Mouse (Mus musculus) Patski (cell line): Measurements from ENCODE around the gene Park7. TPM values are rescaled to one million over a fixed set of nuclear protein-coding genes. Genes with fewer than 3 reads are reported as not detected.

Experiments
- ATAC-seq: fragments of 100-300 bp; one replicate; pipeline ENCODE4 v1.8.0; 2021
- CTCF ChIA-PET: fragments of 350-600 bp; sonication (Branson Sonifier 250); formaldehyde crosslinking; loops from one replicate; lab custom pipeline; 2022; ENCODE audit warnings: inconsistent platforms; lab: Charles Lee
- POLR2A ChIA-PET: fragments of 350-600 bp; sonication (Branson Sonifier 250); formaldehyde crosslinking; loops from one replicate; lab custom pipeline; 2022; ENCODE audit warnings: antibody characterized with exemption, inconsistent platforms; lab: Charles Lee
- DNase-seq: peaks from one replicate; pipeline ENCODE4 v3.0.0-alpha.2; 2011; ENCODE audit warnings: low read depth, low spot score
- H3K27me3 ChIP-seq: fragments of 371-371 bp; one replicate; pipeline ENCODE4 v1.5.1; 2021
- CTCF ChIP-seq: fragments of 100-300 bp; IDR thresholded peaks from one replicate; pipeline ENCODE4 v1.5.1; 2021
- in situ Hi-C: fragments of 300-500 bp; cut with MboI; formaldehyde crosslinking; loops from 3 replicates; pipeline ENCODE4 v1.11.1; 2018; ENCODE audit warnings: low pct_unique_long_range_greater_than_20kb, mixed read lengths
- polyA plus RNA-seq: library from polyadenylated mRNA; unstranded; gene quantifications from one replicate; pipeline ENCODE4 v1.2.3, GENCODE M21; 2021

The Park7 gene
- polyA plus RNA-seq, 1 experiment from 2014 or later, result 219 TPM

DNA sequence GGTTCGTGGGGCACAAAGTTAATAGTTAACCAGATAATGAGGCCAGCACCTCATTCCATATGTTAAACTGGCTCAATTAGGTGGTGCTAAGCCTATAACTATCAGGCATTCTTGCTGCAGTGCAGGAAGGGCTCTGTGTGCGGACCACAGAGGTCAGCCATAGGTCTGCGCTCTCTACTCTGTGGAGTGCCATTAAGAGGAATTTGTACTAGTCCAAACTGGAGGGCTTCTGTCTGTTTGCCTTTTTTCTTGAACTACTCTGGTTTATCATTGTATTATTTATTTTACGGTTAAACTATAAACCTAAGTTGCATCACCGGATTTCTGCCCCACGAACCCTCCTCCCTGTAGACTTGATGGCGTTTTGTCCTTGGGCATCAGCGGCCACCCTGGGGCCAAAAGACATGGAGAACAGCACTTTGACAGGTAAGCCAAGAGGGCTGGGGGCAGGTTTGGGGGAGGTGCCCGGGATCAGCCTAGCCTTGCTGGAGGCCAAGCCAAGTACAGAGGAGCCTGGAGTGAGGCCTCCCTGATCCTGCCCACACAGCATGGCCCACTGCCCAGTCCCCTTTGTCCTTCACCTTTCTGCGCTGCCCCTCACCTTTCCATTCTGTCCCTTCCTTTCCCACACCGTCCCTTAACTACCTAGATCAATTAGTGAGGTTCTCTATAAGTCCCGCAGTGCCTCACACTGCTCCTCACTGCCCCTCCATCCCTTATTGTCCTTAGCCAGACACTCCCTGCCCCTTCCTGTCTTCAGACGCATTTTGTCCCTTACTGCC lies 60.4 kb downstream of the Park7 start, which contains the start of gene Errfi1:
TSS of gene Errfi1 (plus strand) at position 240 of the 782 bp plus-strand sequence.
- POLR2A ChIA-PET, result interaction anchor here (0.6 to 7.5 kb wide), 5 partner anchors 15 to 368 kb away, joined by 3 to 105 read pairs (median 6); no protein-coding TSS in a partner anchor
- H3K27me3 ChIP-seq, result no peaks in the 10 kb centered on the region
- no peak for TF ChIP-seq CTCF
- DNase-seq, result no peak
- CTCF ChIA-PET, result interaction anchor here (0.7 to 4.2 kb wide), 2 partner anchors 12 to 48 kb away, joined by 3 to 24 read pairs; no protein-coding TSS in a partner anchor
- in situ Hi-C loops, result no loop called here
- ATAC-seq, result peak; percentile 44

GRCm38 (mm10) chr4:150852479-150852878 lies 61.8 kb downstream of the Park7 start:
- ATAC-seq (no peak), DNase-seq (no peak)
- POLR2A ChIA-PET, result no interaction called here

GRCm38 (mm10) chr4:150852045-150852444 lies 62.2 kb downstream of the Park7 start:
- H3K27me3 ChIP-seq, result no peaks in the 10 kb centered on the region
- in situ Hi-C loops, result no loop called here
- no peak for DNase-seq
- ChIA-PET CTCF (interaction anchor here (0.8 to 1.9 kb wide), 3 partner anchors 48 to 144 kb away, joined by 3 to 6 read pairs (median 3); no protein-coding TSS in a partner anchor), POLR2A (no interaction called here)
- no peak for ATAC-seq
- no peak for TF ChIP-seq CTCF

More at GRCm38 (mm10) chr4:150852479-150852878, 61.8 kb downstream of the Park7 start:
- H3K27me3 ChIP-seq, result no peaks in the 10 kb centered on the region
- in situ Hi-C loops, result no loop called here
- CTCF ChIA-PET, result interaction anchor here (1.2 to 1.9 kb wide), 2 partner anchors 54 to 145 kb away, joined by 3 to 6 read pairs; no protein-coding TSS in a partner anchor
- TF ChIP-seq CTCF, result no peak

GRCm38 (mm10) chr4:150850893-150851292 lies 63.3 kb downstream of the Park7 start:
- in situ Hi-C loops, result no loop called here
- no peak for DNase-seq
- no peaks in the 10 kb centered on the region for H3K27me3 ChIP-seq
- POLR2A ChIA-PET, result no interaction called here
- ATAC-seq, result no peak
- CTCF ChIA-PET, result no interaction called here
- TF ChIP-seq CTCF, result no peak

DNA sequence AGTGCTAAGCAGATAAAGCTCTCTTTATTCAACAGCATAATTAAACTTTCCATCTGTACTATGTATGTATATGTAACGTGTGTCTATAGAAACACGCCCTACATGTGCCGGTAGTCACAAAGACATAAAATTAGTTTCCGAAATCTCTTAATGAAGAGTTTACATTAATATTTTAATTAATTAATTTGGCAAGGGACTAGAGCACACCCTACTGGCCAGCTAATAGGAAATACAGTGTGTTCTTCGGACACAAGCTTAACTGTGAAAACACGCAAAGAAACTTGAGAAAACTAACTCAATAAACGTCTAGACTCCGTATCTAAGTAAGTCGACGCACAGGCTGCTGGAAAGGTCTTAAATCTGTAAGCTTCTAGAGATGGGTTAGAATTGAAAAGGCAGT lies 64.3 kb downstream of the Park7 start:
- TF ChIP-seq CTCF, result peak; percentile 59
- CTCF ChIA-PET, result interaction anchor here (0.8 to 4.5 kb wide), 19 partner anchors 11 to 194 kb away, joined by 3 to 13 read pairs (median 5); no protein-coding TSS in a partner anchor
- in situ Hi-C loops, result no loop called here
- no peak for ATAC-seq
- H3K27me3 ChIP-seq, result no peaks in the 10 kb centered on the region
- POLR2A ChIA-PET, result interaction anchor here (0.5 to 1.3 kb wide), 5 partner anchors 50 to 196 kb away, joined by 3 to 7 read pairs (median 3); no protein-coding TSS in a partner anchor
- DNase-seq, result no peak

Other genes with a start within 250 kb of the Park7 start
- gene Errfi1, start 60.5 kb downstream of the Park7 start, polyA plus RNA-seq, result 164 TPM
- 2.1 TPM for gene Tnfrsf9, start 125 bp upstream of the Park7 start, polyA plus RNA-seq
- gene Uts2, start 82.7 kb upstream of the Park7 start, polyA plus RNA-seq, result not detected
- gene Per3, start 130.2 kb upstream of the Park7 start, polyA plus RNA-seq, result 7.4 TPM
- 39.6 TPM for gene Vamp3, start 143.5 kb upstream of the Park7 start, polyA plus RNA-seq
- gene Gm13090, start 175.1 kb upstream of the Park7 start, polyA plus RNA-seq, result not detected